Mouse (Mus musculus) ES-E14 (cell line): ENCODE data around the gene Slc17a9.

Source experiments
- HCFC1 ChIP-seq: IDR thresholded peaks from 2 replicates; pipeline ENCODE4 v1.6.1; 2012; ENCODE audit warnings: low read length, inconsistent platforms, borderline replicate concordance; ENCODE audit not compliant: insufficient read depth
- MAFK ChIP-seq: IDR thresholded peaks from 2 replicates; pipeline ENCODE4 v1.6.1; 2014; ENCODE audit warnings: mild to moderate bottlenecking, low read depth, low read length, inconsistent platforms; ENCODE audit not compliant: insufficient read depth
- ZC3H11A ChIP-seq: IDR thresholded peaks from 2 replicates; pipeline ENCODE4 v1.6.1; 2012; ENCODE audit warnings: low read depth, mild to moderate bottlenecking, inconsistent platforms, low read length, borderline replicate concordance
- ZNF384 ChIP-seq: IDR thresholded peaks from 2 replicates; pipeline ENCODE4 v1.6.1; 2012; ENCODE audit warnings: low read depth, low read length, inconsistent platforms

GRCm38 (mm10) chr2:180740349-180740748 is 15.3 kb downstream of the Slc17a9 start:
- no peak for TF ChIP-seq MAFK
- TF ChIP-seq ZNF384 = no peak
- no peak for TF ChIP-seq ZC3H11A
- TF ChIP-seq HCFC1 = no peak
